Mouse (Mus musculus) hematopoietic stem cell, adult 5-6 weeks (primary cell): ENCODE measurements around the gene Usp49. TPM values are rescaled to one million over a fixed set of nuclear protein-coding genes. Genes with fewer than 3 reads are reported as not detected.
A peak's percentile ranks its signal among the peaks of the same experiment; 100 is the strongest.
"Not testable (repeated sequence)": the region's sequence is repeated elsewhere in the genome, so short reads cannot be mapped to it uniquely, and the experiment has no call there.

Source experiments
- ATAC-seq, 2 experiments: fragments of 125-278 bp in 1 of 2; replicated peaks in 1 of 2; 2 replicates each; pipeline ENCODE4 v1.8.0; 2016 to 2017; ENCODE audit warnings: inconsistent platforms in 2 of 2, mild to moderate bottlenecking in 2 of 2, moderate number of reproducible peaks in 2 of 2, low read depth in 1 of 2, moderate TSS enrichment in 1 of 2; ENCODE audit not compliant: low FRiP score in 2 of 2, poor library complexity in 2 of 2, severe bottlenecking in 2 of 2, insufficient read depth in 1 of 2, low TSS enrichment in 1 of 2
- total RNA-seq: library from RNA; stranded (forward); fragments of 172-1452, 232-1000 nt; gene quantifications from 2 replicates; pipeline ENCODE4 v1.2.3, GENCODE M21; 2017

The Usp49 gene
- total RNA-seq, 1 experiment from 2014 or later: 5.4 TPM

DNA sequence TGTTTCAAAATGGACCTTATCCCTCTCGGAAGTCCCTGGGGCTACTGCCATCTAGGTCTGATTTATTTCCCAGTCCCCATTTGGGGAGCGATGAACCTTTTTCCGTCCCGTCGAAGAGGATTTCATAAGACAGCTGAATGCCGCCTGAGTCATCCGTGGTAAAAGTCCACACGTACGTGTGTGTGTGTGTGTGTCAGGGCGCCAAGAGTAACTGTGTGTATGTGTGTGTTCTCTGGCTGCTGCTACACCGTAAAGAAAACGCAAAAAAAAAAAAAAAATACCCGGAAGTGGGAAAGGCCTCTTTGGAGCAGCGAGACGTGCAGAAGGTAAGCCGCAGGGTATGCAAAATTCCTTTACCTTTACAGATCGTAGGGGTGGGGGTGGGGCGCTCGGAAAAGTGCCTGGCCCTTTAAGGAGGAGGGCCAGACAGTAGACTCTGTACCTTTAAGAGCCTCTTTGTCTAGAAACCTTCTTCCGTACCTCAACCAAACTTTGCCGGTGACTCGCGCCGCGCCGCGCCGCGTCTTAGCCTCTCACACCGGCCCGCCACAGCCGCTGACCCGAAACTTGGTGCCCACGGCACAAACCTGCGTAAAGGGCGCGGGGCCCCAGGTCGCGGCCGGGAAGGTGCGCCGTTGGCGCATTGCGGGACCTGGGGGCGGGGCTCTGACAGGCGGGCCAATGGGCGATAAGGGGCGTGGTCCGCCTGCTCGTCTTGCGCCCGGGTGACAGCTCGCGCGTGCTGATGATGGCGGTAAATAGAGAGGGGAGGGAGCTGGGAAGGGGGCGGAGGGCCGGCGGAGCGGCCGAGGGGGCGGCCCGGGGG is 1.4 kb upstream of the Usp49 start:
- peak; percentile 86 to 92 for ATAC-seq

DNA sequence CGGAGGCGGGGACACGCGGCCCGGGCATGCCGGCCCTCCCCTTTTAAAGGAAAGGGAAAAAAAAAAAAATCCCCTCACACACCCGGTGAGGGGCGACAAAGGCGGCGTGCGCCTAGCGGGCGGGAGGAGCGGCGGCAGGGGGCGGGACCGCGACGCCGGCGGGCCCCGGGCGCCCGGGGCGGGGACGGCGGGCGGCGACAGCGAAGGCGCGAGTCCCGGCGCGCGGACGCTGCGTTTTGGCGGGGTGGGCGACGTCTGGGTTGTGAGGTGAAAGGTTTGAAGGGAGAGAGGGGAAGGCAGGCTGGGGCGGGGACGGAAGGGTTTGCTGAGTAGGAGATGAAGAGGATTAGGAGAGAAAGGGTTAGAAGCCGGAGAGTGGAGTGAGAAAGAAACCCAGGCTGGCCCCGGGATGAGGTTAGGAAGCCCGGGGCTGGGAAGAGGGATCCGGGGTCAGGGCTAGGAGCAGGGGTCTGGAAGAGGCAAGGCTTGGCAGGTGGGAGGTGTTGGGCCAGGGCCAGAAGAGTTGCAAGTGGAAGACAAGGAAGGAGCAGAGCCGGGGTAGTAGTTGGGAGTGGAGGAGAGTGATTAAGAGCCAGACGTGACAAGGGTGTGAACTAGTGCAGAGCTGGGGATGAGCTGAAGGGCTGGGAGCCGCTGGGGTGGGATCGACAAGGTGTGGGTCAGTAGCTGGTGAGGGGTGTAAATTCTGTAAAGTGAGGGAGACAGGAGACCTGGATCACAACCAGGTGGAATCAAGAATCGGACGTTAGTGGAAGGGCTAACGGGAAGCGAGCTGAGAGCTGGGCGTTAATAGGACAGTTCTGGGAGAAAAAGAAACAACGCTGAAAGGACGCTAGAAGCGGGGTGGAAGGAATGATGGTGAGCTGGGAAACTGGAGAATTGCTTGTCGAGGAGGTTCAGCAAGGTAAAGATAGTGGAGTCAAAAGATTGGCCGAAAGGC is 493 bp upstream of the Usp49 start:
- ATAC-seq: peak; percentile 9 to 12; a peak in 3 of 4 replicates

DNA sequence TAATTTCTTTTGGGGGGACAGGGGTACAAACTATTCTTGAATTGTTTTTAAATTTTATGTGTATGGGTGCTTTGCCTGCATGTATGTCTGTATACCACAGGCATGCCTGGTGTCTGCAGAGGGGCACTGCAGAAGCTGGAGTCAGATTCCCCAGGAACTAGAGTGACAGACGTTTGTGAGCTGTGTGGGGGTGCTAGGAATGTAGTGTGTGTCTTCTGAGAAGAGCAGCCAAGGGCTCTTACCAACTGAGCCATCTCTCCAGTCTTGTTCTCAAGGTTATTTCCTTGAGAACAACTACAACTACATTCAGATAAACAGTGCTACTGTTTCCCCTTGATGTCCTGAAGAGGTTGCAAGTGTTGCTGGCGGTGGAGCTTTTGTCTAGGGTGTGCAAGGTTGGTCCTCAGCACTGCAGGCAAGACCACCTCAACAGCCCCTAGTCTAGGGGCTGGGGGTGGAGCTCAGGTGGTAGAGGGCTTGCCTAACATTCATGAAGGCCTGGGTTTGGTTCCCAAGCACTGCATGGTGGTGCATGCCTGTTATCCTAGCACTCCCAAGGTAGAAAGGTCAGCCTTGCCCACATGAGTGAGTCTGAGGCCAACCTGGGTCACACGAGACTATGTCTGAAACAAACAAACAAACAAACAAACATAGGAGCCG is 1.8 kb downstream of the Usp49 start:
- ATAC-seq: no peak

DNA sequence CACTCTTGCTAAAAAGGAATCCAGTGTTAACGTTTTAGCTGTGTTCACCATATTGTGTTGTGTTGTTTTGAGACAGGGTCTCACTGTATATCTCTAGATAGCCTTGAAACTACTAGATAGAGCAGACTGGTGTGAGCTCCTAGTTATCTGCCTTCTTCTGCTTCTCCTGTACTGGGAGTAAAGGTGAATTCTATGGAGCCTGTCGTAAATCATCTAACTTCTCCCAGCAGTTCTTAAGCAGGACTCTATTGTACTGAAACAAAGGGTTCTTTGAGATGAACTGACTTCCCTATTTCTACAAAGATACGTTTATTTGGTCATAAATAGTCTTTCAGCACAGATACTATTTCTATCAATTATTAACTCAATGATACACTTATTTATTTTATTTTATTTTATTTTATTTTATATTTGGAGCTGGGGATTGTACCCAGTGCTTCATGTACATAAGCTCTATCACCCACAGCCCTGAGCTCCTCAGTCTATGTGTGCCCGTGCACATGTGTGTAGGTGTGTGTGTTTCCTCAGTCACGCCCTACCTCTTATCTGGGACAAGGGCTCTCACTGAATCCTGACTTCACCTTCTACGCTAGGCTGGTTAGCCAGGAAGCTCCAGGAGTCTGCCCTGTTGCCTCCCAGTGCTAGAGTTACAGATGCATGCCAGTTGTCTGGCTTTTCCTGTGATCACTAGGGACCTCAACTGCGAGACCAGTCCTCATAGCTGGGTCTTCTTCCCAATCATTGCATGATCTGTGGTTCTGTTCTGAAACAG is 3.7 kb downstream of the Usp49 start:
- no peak for ATAC-seq

DNA sequence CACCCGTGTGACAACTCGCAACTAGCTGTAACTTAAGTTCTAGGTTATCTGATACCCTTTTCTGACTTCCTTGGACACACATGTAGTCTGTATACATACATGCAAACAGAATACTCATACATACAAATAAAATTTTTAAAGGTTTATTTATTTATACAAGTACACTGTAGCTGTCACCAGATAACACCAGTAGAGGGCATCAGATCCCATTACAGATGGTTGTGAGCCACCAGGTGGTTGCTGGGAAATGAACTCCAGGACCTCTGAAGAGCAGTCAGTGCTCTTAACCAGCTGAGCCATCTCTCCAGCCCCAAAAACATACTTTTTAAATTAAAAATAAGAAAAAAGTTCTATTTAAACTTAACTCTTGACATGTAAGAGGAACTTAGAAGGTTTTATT is 12.5 kb downstream of the Usp49 start:
- ATAC-seq: no peak

DNA sequence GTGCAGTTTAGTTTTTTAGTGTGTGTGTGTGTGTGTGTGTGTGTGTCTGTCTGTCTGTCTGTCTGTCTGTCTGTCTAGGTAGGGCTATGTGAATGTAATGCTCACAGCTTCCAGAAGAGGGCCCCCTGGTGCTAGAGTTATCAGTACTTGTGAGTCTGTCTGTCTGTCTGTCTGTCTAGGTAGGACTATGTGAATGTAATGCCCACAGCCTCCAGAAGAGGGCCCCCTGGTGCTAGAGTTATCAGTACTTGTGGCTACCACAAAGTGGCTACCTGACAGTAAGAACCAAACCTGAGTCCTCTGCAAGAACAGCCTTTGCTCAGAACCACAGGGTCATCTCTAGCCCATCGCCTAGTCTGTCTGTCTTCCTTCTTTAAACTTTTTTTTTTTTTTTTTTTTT is 16.2 kb downstream of the Usp49 start:
- ATAC-seq: peak; percentile 56 to 74; a peak in 3 of 4 replicates

DNA sequence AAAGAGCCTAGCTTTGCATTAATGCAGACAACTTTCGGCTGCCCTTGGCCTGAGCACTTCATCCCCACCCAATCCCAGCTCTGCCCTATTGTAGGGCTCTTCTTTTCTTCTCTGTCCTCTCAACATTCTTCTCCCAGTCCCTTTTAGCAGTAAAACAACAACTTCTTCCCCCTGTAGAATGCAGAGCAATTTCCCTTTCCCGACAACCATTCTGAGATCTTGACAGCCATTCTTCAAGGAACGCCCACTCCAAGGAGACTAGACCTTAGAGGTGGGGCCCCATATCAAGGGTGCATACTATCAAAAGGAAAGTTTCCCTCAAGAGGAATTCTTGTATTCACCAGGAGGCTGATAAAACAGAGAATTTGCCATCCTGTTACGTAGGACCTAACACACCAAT is 18.5 kb downstream of the Usp49 start:
- no peak for ATAC-seq

GRCm38 (mm10) chr17:47651953-47652352 is 21.5 kb downstream of the Usp49 start:
- ATAC-seq: no peak

DNA sequence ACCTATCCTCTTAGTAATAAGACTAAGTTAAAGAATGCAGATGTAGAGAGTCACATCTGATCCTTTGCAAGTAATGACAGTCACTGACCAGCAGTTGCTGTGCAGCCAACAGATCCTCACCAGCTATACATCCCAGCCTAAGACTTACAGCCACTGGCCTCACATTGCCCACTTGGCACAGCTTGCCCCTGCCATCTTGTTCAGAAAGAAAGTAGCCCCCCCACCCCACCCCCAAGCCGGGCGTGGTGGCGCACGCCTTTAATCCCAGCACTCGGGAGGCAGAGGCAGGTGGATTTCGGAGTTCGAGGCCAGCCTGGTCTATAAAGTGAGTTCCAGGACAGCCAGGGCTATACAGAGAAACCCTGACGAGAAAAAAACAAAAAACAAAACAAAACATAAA is 23.9 kb downstream of the Usp49 start:
- not testable (repeated sequence) for ATAC-seq

GRCm38 (mm10) chr17:47655697-47656096 is 25.2 kb downstream of the Usp49 start:
- ATAC-seq: no peak

DNA sequence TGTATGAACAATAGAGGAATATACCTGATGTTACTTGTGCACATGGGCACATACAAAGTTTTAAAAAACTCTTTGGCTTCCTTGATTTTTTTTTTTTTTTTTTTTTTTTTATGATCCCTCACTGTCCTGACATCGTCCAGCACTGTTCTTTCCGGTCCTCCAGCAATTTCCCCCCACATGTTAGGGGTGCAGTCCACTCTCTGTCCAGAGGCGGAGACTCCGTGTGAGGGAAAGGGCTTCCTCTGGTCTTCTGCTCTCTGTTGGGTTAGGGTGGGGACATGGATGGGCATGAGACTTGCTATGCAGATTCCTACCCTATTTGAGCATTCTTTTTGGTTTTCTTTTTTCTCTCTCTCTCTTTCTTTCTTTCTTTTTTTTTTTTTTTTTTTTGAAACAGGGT is 27.4 kb downstream of the Usp49 start:
- no peak for ATAC-seq

DNA sequence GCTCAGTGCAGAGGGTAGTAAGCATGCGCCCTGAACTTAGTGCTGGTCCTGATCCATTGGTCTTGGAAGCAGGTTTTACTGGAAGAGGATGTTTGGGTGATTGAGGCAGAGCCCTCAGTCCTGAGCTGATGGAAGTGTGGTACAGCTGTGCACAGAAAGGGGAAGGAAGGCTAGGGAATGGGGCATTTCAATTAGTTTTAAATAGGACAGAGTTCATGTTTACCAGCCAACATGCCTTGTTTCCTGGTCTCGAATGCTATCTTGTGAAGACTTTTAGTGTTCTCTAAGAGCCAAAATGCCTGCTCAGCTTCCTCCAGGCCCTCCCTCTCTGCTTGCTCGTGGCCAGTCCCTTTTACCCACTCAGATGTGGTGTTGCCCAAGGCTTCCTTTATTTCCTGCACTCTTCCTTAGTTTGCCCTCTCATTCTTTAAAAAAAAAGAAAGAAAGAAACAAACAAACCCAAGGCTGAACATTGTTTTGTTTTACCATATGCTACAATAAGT is 28.3 kb downstream of the Usp49 start:
- 0 out of 4 replicates have a peak, but pooled peaks of 1 of the 2 experiments have one; percentile 22 for ATAC-seq

GRCm38 (mm10) chr17:47663009-47663713 is 32.7 kb downstream of the Usp49 start:
- no peak for ATAC-seq

- ATAC-seq: no peak
Measured at GRCm38 (mm10) chr17:47664474-47664873, 34.0 kb downstream of the Usp49 start.

GRCm38 (mm10) chr17:47669166-47669565 is 38.7 kb downstream of the Usp49 start:
- no peak for ATAC-seq

DNA sequence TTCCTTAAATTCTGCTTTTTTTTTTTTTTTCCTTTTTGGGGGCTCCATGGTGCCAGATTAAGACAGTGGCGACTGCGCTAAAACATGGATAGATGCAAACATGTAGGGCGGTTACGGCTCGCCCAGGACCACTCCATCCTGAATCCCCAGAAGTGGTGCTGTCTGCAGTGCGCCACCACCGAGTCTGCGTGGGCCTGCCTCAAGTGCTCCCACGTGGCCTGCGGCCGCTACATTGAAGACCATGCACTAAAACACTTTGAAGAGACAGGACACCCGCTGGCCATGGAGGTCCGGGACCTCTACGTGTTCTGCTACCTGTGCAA is 41.5 kb downstream of the Usp49 start:
- ATAC-seq: peak in 1 of 2 experiments; percentile 6; a peak in 1 of 4 replicates
